Mouse (Mus musculus) layer of hippocampus, postnatal 36 days (tissue): ENCODE data around the gene Gm8369. TPM values are rescaled to one million over a fixed set of nuclear protein-coding genes. Genes with fewer than 3 reads are reported as not detected.
"Not testable (repeated sequence)": the region's sequence is repeated elsewhere in the genome, so short reads cannot be mapped to it uniquely, and the experiment has no call there.

ENCODE experiments used
- DNase-seq, 2 experiments: peaks; one replicate each; pipeline ENCODE4 v3.0.0; 2022
- total RNA-seq, 2 experiments: library from RNA; stranded (reverse); gene quantifications; 2 replicates each; pipeline ENCODE4 v1.2.3; 2021

Gene Gm8369
- total RNA-seq, 2 experiments from 2014 or later: 0.30 to 0.57 TPM

DNA sequence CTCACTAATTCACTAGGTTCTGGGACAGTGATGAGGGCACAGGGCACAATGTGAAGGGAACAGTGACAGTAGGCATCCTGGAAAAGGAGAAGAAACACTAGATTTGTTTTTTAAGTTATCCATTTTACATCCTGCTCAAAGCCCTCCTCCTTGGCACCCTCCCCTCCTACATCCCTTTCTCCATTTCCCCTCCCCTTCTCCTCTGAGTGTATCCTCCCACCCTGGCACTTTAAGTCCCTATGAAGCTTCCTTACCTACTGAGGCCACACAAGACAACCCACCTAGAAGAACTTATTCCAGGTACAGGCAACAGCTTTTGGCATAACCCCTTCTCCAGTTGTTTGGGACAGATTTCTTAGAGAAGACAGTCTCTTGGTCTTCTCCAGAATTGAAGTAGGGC, 30.5 kb downstream of the Gm8369 start, which contains the start of gene Ms4a6b:
TSS of gene Ms4a6b (plus strand) at position 267 of the 400 bp plus-strand sequence.
- no peak for DNase-seq

DNA sequence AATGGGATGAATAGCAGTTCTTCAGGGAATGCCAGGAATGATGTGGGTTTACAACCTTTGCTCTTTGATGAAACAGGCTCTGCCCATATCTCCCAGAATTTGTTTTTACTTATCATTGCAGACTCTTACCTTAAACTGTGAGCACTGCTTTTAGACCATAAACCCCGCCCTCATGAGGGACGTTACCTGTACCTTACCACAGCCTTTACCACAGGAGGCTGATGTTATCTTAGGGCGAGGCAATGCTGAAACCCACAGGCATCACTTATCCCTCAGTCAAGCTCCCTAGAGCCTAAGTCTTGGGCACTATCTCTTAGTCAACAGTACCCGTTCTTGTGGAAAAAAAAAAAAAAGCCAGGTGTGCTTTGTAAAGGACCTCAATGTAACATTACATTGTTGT, 31.1 kb downstream of the Gm8369 start:
- no peak for DNase-seq

DNA sequence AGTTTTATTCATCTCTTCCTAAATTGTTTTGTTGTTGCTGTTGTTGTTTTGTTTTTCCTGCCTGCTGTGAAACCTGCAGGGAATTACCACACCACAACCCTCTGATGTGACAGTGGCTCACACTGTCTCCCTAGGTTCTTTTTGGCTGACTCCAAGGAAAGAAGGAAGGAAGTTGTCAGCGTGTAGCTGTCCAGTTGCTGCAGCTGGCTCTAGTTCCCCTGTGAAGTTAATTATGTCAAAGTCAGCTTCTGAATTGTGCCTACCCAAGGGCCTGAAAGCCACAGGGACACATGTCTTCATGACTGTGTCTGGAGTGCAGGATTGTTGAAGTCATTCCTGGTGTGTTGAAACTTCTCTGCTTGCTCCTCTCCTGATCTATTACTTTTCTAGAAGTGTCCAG, 31.6 kb downstream of the Gm8369 start:
- DNase-seq: not testable (repeated sequence)

DNA sequence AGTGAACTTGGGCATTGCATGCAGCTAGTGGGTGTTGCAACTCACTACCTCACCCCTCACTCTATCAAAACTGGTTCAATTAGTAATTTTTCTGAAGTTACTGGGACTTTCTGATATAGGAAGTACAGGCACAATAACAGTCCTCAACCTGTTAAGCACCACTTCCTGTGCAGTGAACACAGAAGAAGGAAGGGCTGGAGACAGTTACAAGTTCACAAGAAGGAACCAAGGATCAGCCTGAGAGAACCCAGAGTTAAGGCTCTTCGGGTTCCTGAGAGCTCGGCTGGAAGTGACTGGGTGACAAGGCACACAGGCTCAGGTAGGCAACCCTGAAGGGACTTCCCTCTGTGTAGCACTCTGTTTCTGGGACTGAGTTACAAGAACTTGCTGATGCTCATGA, 32.6 kb downstream of the Gm8369 start:
- DNase-seq: not testable (repeated sequence)

DNA sequence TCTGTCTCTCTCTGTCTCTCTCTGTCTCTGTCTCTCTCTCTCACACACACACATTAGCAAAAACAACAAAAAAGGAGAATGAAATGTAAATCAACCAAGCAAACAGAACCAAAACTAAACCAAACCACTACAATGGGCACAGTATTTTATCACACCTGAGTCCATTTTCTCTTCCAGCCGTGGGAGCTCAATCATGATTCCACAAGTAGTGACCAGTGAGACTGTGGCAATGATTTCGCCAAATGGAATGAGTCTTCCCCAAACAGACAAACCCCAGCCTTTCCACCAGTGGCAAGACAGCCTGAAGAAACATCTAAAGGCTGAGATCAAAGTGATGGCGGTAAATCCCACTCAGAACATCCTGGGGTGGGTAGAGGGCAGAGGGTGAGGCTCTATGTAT, 34.4 kb downstream of the Gm8369 start:
- DNase-seq: no peak

DNA sequence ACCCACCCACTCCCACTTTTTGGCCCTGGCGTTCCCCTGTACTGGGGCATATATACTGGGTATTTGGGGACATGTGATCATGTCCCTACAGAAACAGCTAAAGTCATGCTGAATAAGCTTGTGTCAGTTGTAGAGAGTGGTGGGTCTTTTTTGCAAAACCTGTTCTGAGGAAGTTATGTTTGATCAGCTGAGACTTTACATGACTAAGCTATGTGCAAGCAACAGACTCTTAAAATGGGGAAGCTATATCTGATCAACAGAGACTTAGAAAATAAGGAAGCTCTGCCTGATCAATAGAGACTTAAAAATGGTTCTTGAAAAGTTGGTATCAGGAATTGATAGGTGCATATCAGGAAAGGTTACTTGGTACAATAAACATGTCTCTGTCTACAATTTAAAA, 47.7 kb downstream of the Gm8369 start:
- DNase-seq: no peak

DNA sequence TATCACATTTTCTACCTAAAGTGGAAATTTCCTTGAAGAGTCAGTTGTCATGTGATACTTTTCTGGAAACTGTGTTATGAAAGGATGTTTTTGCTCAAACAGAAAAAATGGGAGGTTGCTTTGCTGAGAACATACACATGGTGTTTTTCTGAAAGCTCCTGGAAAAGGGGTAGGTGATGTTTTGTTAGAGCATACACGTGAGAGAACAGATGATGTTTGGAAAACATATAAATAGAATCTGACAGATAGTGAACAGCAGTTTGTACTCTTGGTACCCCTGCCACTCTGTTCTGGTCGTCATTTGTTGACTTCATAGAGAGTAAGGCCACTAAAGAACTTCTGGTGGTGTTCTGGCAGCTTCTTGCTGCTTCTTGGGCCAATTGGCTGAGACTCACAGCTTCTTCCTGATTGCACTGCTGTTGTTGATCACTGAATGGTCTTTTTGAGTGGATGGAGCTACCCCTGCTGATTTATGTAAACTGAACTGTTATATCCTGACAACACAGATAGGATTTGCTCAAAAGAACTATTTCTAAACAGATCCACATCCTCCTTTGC, 48.2 kb downstream of the Gm8369 start:
- no peak for DNase-seq

DNA sequence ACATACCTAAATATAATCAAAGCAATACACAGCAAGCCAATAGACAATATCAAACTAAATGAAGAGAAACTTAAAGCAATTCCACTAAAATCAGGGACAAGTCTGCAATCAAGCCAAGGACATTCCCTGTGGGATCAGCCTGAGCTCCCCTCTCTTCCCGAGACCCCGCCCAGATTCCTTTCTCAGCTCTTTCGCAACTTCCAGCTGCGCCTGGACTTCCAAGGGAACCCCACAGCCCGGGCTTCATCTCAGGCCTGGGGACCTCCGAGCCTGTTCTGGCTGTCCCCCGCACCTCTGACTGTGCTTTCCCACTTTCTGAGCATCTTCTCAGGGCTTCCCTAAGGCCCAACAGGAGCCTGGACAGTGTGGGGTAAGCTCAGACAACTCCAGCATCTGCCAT, 50.9 kb downstream of the Gm8369 start, which contains the start of gene Ms4a4d:
TSS of gene Ms4a4d (plus strand) at position 209 of the 400 bp plus-strand sequence.
- DNase-seq: no peak

DNA sequence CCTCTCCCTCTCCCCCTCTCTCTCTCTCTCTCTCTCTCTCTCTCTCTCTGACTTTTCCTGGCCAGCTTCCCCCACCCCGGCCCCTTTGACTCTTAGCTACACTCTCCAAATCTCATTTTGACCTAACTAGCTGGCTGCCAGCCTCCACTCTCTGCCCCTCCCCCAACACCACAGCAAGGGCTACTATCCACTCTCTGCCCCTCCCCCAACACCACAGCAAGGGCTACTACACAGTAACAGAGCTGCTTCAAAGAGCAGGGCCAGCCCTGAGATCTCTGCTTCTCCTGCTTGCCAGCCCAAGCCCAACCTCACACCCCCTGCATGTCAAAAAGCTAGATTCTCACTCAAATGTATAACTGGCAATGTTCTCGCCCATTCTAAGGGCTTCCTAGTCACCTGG, 51.6 kb downstream of the Gm8369 start:
- DNase-seq: no peak

DNA sequence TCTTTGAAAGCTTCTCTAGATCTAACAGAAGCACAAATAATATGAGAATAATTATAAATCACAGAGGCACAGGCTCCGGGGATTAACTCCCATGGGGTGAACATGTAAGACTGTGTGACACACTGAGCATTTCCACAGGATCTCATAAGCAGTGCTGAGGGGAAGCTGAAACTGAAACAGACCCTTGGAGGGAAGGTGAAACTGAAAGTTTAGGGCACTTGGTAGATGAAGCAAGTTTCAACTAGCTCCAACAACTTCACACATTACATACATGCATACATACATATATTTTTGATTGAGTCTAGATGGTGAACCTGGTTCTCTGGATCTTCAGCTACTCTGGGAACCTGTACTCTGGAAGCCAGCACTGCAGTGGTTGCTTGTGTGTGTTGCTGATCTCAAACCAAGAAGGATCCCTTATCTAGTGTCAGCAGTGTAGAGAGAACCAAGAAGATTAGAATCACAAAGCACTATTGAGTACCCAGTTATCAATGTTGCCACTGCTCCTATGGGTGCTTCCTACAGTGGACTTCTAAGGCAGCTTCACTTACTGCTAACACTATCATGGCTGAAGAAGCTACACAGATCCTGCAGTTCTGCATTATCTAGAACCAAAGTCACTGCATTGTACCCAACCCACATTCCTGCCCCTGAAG, 54.6 kb downstream of the Gm8369 start:
- DNase-seq: not testable (repeated sequence)

DNA sequence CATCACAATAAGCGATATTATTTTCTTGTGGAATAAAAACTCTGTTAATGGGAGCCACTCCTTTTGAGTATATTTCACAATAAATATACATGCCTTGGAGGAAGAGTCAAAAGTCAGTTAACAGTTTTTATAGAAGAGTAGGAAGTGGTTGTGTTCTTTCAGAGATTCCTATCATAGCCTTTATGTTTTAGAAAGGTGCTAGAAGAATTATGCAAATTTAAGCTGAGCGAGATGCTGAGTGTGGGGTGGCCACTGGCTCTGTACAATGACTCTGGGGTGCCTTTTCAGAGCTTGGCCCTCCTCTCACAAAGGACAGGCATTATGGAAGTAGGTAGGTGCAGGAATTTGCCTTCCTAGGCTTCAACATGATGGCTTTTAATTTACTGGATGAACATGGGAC, 58.6 kb downstream of the Gm8369 start:
- not testable (repeated sequence) for DNase-seq

DNA sequence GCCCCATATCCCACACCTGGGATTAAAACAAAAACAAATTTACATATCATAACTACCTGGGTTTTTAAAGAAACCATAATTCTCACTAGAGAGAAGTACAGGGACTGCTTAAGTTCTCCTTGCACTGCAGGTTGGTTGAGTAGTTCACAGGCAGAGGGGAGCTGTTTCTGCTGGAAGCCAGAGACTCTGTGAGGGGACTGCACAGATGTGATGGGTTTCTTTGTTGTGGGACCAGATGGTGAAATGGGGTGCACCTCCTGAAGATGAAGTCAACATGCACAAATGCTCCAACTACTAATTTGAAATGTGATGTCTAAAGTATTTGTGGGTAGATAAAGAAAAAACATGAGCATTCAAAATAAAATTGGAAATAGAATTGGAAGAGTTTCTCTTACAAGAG, 62.2 kb downstream of the Gm8369 start:
- DNase-seq: no peak

DNA sequence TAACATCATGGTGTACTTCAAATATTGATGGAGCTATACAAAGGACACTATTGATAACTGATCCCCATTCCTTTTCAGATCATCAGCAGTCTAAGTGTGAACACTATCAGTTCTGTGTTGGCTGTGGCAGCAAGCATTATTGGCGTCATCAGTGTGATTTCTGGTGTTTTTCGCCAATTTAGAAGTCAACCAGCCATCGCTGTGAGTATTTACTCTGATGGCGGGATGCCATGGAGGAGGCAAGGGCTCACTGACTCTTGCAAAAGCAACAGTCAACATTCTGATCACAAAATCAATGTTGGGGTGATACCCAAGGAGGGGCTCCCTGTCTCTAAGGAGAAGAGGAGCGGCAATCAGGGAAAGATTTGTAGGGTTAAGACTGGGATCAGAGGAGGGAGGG, 69.0 kb downstream of the Gm8369 start:
- no peak for DNase-seq

DNA sequence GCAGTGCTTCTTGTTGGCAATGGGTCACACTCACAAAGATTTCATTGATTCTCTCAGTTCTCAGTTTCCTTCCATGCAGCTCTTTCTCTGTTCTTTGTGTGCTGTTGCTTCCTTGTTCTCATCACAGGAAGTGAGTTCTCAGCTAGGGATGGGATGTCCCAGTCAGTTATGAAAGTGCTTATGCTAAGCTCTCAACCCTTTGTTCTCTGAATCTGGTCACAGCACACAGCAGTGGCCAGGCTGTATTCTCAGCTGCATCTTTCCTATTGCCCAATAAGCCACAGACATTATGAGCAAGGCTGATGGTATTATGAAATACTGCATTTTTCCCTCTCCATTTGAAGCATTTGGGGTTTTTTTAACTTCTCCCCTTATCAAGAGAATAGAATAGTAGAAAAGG, 73.8 kb downstream of the Gm8369 start:
- not testable (repeated sequence) for DNase-seq

Other genes starting within 250 kb of the Gm8369 start
- gene Ms4a1, start 219.7 kb upstream of the Gm8369 start, total RNA-seq: not detected
- gene Ms4a5, start 202.1 kb upstream of the Gm8369 start, total RNA-seq: not detected
- not detected for gene Ms4a14, start 171.5 kb upstream of the Gm8369 start, total RNA-seq
- under 1 TPM; 0.30 to 0.35 TPM for gene Ms4a7, start 149.8 kb upstream of the Gm8369 start, total RNA-seq
- under 1 TPM; 0.57 to 0.78 TPM for gene Ms4a4a, start 110.4 kb upstream of the Gm8369 start, total RNA-seq
- not detected for gene Ms4a4c, start 81.2 kb upstream of the Gm8369 start, total RNA-seq
- not detected for gene Ms4a4b, start 42.4 kb upstream of the Gm8369 start, total RNA-seq
- 1 to 10 TPM; 1.2 to 2.3 TPM for gene Ms4a6c, start 16.6 kb upstream of the Gm8369 start, total RNA-seq
- 1 to 10 TPM; 1.7 to 3.2 TPM for gene Ms4a6b, start 30.6 kb downstream of the Gm8369 start, total RNA-seq
- not detected for gene Ms4a4d, start 50.9 kb downstream of the Gm8369 start, total RNA-seq
- 1 to 10 TPM; 1.2 to 1.4 TPM for gene Ms4a6d, start 118.9 kb downstream of the Gm8369 start, total RNA-seq
- gene Ms4a2, start 137.8 kb downstream of the Gm8369 start, total RNA-seq: not detected
- gene Ms4a3, start 154.9 kb downstream of the Gm8369 start, total RNA-seq: not detected
- not detected for gene Oosp2, start 174.6 kb downstream of the Gm8369 start, total RNA-seq
- not detected for gene Oosp1, start 205.2 kb downstream of the Gm8369 start, total RNA-seq
- not detected for gene Oosp3, start 211.1 kb downstream of the Gm8369 start, total RNA-seq